Mouse (Mus musculus): Measurements from ENCODE around the gene Ick. TPM values are rescaled to one million over a fixed set of nuclear protein-coding genes. Genes with fewer than 3 reads are reported as not detected.
A peak's percentile ranks its signal among the peaks of the same experiment; 100 is the strongest.
"Not testable (repeated sequence)": the region's sequence is repeated elsewhere in the genome, so short reads cannot be mapped to it uniquely, and the experiment has no call there.

Ick gene
- 25.7 TPM in 2 replicates for polyA plus RNA-seq (2014; fragmentation: Nextera tagmentation; extraction: Ambion mirVana)

- peak; percentile 89 for ATAC-seq (replicated peaks; ENCODE audit: low FRiP score, low TSS enrichment, low read depth)
- peaks cover 11% of the 10 kb centered on the region; the same call in 1 of the 2 replicates for H3K36me3 ChIP-seq (ENCODE audit: control insufficient read depth, insufficient read depth, low read length)
Observed at GRCm38 (mm10) chr9:78108796-78109239, at the start of gene Ick, which contains the start of gene Fbxo9. Gene Ick, plus strand, starts transcription at chr9:78109192. Gene Fbxo9, minus strand, starts transcription at chr9:78109065.

GRCm38 (mm10) chr9:78059525-78060120 is 49.4 kb upstream of the Ick start:
- no peak for DNase-seq (ENCODE audit: low spot score)
- H3K4me3 ChIP-seq (ENCODE audit: low read depth, low read length) = no peak overlapping the region
- no peak overlapping the region for H3K27ac ChIP-seq (ENCODE audit: low read depth)

More at GRCm38 (mm10) chr9:78108796-78109239, at the start of gene Ick, which contains the start of gene Fbxo9:
- Histone ChIP-seq H3K9me3 (ENCODE audit: control insufficient read depth, low read length) (no peaks in the 10 kb centered on the region), H3K4me2 (ENCODE audit: low read length) (peak within 1 kb of the TSS; percentile 80), H3K4me1 (replicated peaks; ENCODE audit: control insufficient read depth, insufficient read depth, low read length) (peaks cover 33% of the 10 kb centered on the region), H3K27me3 (replicated peaks; ENCODE audit: control insufficient read depth, insufficient read depth, low read length) (no peaks in the 10 kb centered on the region), H3K4me3 (ENCODE audit: low read depth, low read length) (peak within 1 kb of the TSS; percentile 83), H3K27ac (ENCODE audit: low read depth) (peak within 1 kb of the TSS; percentile 89), H3K9ac (ENCODE audit: low read length) (peak within 1 kb of the TSS; percentile 84)
- peak; percentile 89 for DNase-seq (ENCODE audit: low spot score)
- under 1% methylated on average over 20 of the region's 20 CpGs for WGBS

GRCm38 (mm10) chr9:78062392-78062791 is 46.6 kb upstream of the Ick start:
- WGBS = 88% methylated on average over 9 of the region's 9 CpGs
- no peak overlapping the region for H3K4me2 ChIP-seq (ENCODE audit: low read length)
- no peak overlapping the region for H3K4me3 ChIP-seq (ENCODE audit: low read depth, low read length)
- H3K9ac ChIP-seq (ENCODE audit: low read length) = no peak overlapping the region
- no peaks in the 10 kb centered on the region for H3K27me3 ChIP-seq (replicated peaks; ENCODE audit: control insufficient read depth, insufficient read depth, low read length)
- H3K27ac ChIP-seq (ENCODE audit: low read depth) = no peak overlapping the region
- no peak for ATAC-seq (replicated peaks; ENCODE audit: low FRiP score, low TSS enrichment, low read depth)
- H3K9me3 ChIP-seq (ENCODE audit: control insufficient read depth, low read length) = no peaks in the 10 kb centered on the region
- H3K36me3 ChIP-seq (ENCODE audit: control insufficient read depth, insufficient read depth, low read length) = no peaks in the 10 kb centered on the region
- no peaks in the 10 kb centered on the region for H3K4me1 ChIP-seq (replicated peaks; ENCODE audit: control insufficient read depth, insufficient read depth, low read length)
- DNase-seq (ENCODE audit: low spot score) = no peak

More at GRCm38 (mm10) chr9:78059525-78060120, 49.4 kb upstream of the Ick start:
- Histone ChIP-seq H3K4me1 (replicated peaks; ENCODE audit: control insufficient read depth, insufficient read depth, low read length) (no peaks in the 10 kb centered on the region), H3K9ac (ENCODE audit: low read length) (no peak overlapping the region), H3K27me3 (replicated peaks; ENCODE audit: control insufficient read depth, insufficient read depth, low read length) (no peaks in the 10 kb centered on the region), H3K4me2 (ENCODE audit: low read length) (no peak overlapping the region), H3K9me3 (ENCODE audit: control insufficient read depth, low read length) (no peaks in the 10 kb centered on the region), H3K36me3 (ENCODE audit: control insufficient read depth, insufficient read depth, low read length) (no peaks in the 10 kb centered on the region)
- ATAC-seq (replicated peaks; ENCODE audit: low FRiP score, low TSS enrichment, low read depth) = no peak
- 74% methylated on average over 16 of the region's 16 CpGs for WGBS

GRCm38 (mm10) chr9:78064121-78064520 is 44.9 kb upstream of the Ick start:
- Histone ChIP-seq H3K4me3 (ENCODE audit: low read depth, low read length) (no peak overlapping the region), H3K27ac (ENCODE audit: low read depth) (no peak overlapping the region), H3K9ac (ENCODE audit: low read length) (no peak overlapping the region), H3K4me2 (ENCODE audit: low read length) (no peak overlapping the region), H3K36me3 (ENCODE audit: control insufficient read depth, insufficient read depth, low read length) (no peaks in the 10 kb centered on the region), H3K9me3 (ENCODE audit: control insufficient read depth, low read length) (no peaks in the 10 kb centered on the region), H3K4me1 (replicated peaks; ENCODE audit: control insufficient read depth, insufficient read depth, low read length) (no peaks in the 10 kb centered on the region), H3K27me3 (replicated peaks; ENCODE audit: control insufficient read depth, insufficient read depth, low read length) (no peaks in the 10 kb centered on the region)
- ATAC-seq (replicated peaks; ENCODE audit: low FRiP score, low TSS enrichment, low read depth) = no peak
- 46% methylated on average over 10 of the region's 10 CpGs for WGBS
- no peak for DNase-seq (ENCODE audit: low spot score)

- H3K27ac ChIP-seq (ENCODE audit: low read depth) = no peak overlapping the region
- no peaks in the 10 kb centered on the region for H3K27me3 ChIP-seq (replicated peaks; ENCODE audit: control insufficient read depth, insufficient read depth, low read length)
- no peak overlapping the region for H3K4me2 ChIP-seq (ENCODE audit: low read length)
- 66% methylated on average over 5 of the region's 5 CpGs for WGBS
- H3K9me3 ChIP-seq (ENCODE audit: control insufficient read depth, low read length) = no peaks in the 10 kb centered on the region
- H3K4me3 ChIP-seq (ENCODE audit: low read depth, low read length) = no peak overlapping the region
- DNase-seq (ENCODE audit: low spot score) (no peak), ATAC-seq (replicated peaks; ENCODE audit: low FRiP score, low TSS enrichment, low read depth) (no peak)
- H3K36me3 ChIP-seq (ENCODE audit: control insufficient read depth, insufficient read depth, low read length) = no peaks in the 10 kb centered on the region
- no peaks in the 10 kb centered on the region for H3K4me1 ChIP-seq (replicated peaks; ENCODE audit: control insufficient read depth, insufficient read depth, low read length)
- H3K9ac ChIP-seq (ENCODE audit: low read length) = no peak overlapping the region
Observed at GRCm38 (mm10) chr9:78070496-78070895, 38.5 kb upstream of the Ick start.

- no peak for DNase-seq (ENCODE audit: low spot score)
- WGBS = 92% methylated on average over 4 of the region's 4 CpGs
- H3K27ac ChIP-seq (ENCODE audit: low read depth) = no peak overlapping the region
- no peaks in the 10 kb centered on the region for H3K4me1 ChIP-seq (replicated peaks; ENCODE audit: control insufficient read depth, insufficient read depth, low read length)
- H3K4me3 ChIP-seq (ENCODE audit: low read depth, low read length) = no peak overlapping the region
- H3K9ac ChIP-seq (ENCODE audit: low read length) = no peak overlapping the region
- no peak for ATAC-seq (replicated peaks; ENCODE audit: low FRiP score, low TSS enrichment, low read depth)
- no peaks in the 10 kb centered on the region for H3K36me3 ChIP-seq (ENCODE audit: control insufficient read depth, insufficient read depth, low read length)
- no peaks in the 10 kb centered on the region for H3K9me3 ChIP-seq (ENCODE audit: control insufficient read depth, low read length)
- H3K27me3 ChIP-seq (replicated peaks; ENCODE audit: control insufficient read depth, insufficient read depth, low read length) = no peaks in the 10 kb centered on the region
- no peak overlapping the region for H3K4me2 ChIP-seq (ENCODE audit: low read length)
Observed at GRCm38 (mm10) chr9:78071626-78072025, 37.4 kb upstream of the Ick start.

- 88% methylated on average over 3 of the region's 3 CpGs for WGBS
- not testable (repeated sequence) for H3K27me3 ChIP-seq (replicated peaks; ENCODE audit: control insufficient read depth, insufficient read depth, low read length); H3K4me2 ChIP-seq (ENCODE audit: low read length); H3K36me3 ChIP-seq (ENCODE audit: control insufficient read depth, insufficient read depth, low read length); H3K4me1 ChIP-seq (replicated peaks; ENCODE audit: control insufficient read depth, insufficient read depth, low read length); H3K9ac ChIP-seq (ENCODE audit: low read length); ATAC-seq (replicated peaks; ENCODE audit: low FRiP score, low TSS enrichment, low read depth); DNase-seq (ENCODE audit: low spot score); H3K27ac ChIP-seq (ENCODE audit: low read depth); H3K9me3 ChIP-seq (ENCODE audit: control insufficient read depth, low read length); H3K4me3 ChIP-seq (ENCODE audit: low read depth, low read length)
Observed at GRCm38 (mm10) chr9:78073291-78073690, 35.7 kb upstream of the Ick start.

GRCm38 (mm10) chr9:78073713-78074340 is 35.2 kb upstream of the Ick start:
- Histone ChIP-seq H3K4me1 (replicated peaks; ENCODE audit: control insufficient read depth, insufficient read depth, low read length) (no peaks in the 10 kb centered on the region), H3K4me2 (ENCODE audit: low read length) (no peak overlapping the region), H3K27ac (ENCODE audit: low read depth) (no peak overlapping the region), H3K36me3 (ENCODE audit: control insufficient read depth, insufficient read depth, low read length) (no peaks in the 10 kb centered on the region), H3K9me3 (ENCODE audit: control insufficient read depth, low read length) (no peaks in the 10 kb centered on the region), H3K9ac (ENCODE audit: low read length) (no peak overlapping the region), H3K4me3 (ENCODE audit: low read depth, low read length) (no peak overlapping the region), H3K27me3 (replicated peaks; ENCODE audit: control insufficient read depth, insufficient read depth, low read length) (no peaks in the 10 kb centered on the region)
- DNase-seq (ENCODE audit: low spot score) (no peak), ATAC-seq (replicated peaks; ENCODE audit: low FRiP score, low TSS enrichment, low read depth) (no peak)
- WGBS = 83% methylated on average over 13 of the region's 13 CpGs

GRCm38 (mm10) chr9:78075256-78075655 is 33.7 kb upstream of the Ick start:
- Histone ChIP-seq H3K4me3 (ENCODE audit: low read depth, low read length) (no peak overlapping the region), H3K4me1 (replicated peaks; ENCODE audit: control insufficient read depth, insufficient read depth, low read length) (no peaks in the 10 kb centered on the region), H3K27ac (ENCODE audit: low read depth) (no peak overlapping the region), H3K36me3 (ENCODE audit: control insufficient read depth, insufficient read depth, low read length) (no peaks in the 10 kb centered on the region), H3K9ac (ENCODE audit: low read length) (no peak overlapping the region), H3K27me3 (replicated peaks; ENCODE audit: control insufficient read depth, insufficient read depth, low read length) (no peaks in the 10 kb centered on the region), H3K4me2 (ENCODE audit: low read length) (no peak overlapping the region), H3K9me3 (ENCODE audit: control insufficient read depth, low read length) (no peaks in the 10 kb centered on the region)
- ATAC-seq (replicated peaks; ENCODE audit: low FRiP score, low TSS enrichment, low read depth) = no peak
- WGBS = 88% methylated on average over 3 of the region's 3 CpGs
- no peak for DNase-seq (ENCODE audit: low spot score)
